Mouse (Mus musculus): ENCODE results near the gene Rbm3.

DNA sequence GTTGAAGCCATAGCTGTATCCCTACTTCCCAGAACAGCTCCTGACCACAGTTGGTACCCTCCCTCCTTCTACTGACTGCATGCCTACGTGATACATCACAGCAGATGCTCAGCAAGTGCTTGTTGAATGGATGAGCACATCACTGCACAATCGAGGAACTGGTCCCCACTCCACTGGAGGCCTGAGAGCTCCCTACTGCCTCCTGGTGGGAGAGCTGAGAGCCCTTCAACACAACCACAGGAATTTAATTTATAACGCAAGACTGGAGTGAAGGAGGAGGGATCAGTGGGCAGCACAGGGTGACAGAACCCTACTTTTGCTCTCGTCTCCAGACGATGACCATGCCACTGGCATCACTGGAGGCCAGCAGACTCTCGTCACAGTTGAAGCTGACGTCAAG lies 20.4 kb downstream of the Rbm3 start:
- TF ChIP-seq CTCF (IDR thresholded peaks at IDR 0.05; ENCODE audit: low read depth) (peak; percentile 63), EP300 (IDR thresholded peaks at IDR 0.05; ENCODE audit: low read depth) (no peak)
